Mouse (Mus musculus) urinary bladder, postnatal 36 days (tissue): ENCODE measurements around the gene Upk1b.
A peak's percentile ranks its signal among the peaks of the same experiment; 100 is the strongest.

Source experiments
- DNase-seq, 2 experiments: peaks; one replicate each; pipeline ENCODE4 v3.0.0; 2022; ENCODE audit warnings: low spot score in 2 of 2, mixed read lengths in 1 of 2

The Upk1b gene

DNA sequence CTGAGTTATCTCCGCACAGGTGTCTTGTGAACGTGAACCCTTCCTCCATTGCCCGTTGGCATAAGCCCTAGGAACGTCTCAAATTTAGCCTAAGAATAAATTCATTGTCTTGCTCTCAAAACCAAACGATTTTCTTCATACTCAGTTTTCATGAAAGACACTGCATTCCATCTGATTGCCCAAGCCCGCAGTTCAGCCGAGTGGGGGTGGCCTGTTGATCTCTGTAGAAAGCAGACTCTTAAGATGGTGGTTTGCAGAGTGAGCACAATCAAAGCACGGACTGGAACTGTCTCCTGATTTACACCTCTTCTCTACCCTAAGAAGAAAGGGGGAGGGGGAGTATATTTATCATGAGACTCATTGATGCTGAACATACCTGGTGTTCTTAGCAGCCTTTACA is 37.7 kb downstream of the Upk1b start:
- DNase-seq, result no peak

DNA sequence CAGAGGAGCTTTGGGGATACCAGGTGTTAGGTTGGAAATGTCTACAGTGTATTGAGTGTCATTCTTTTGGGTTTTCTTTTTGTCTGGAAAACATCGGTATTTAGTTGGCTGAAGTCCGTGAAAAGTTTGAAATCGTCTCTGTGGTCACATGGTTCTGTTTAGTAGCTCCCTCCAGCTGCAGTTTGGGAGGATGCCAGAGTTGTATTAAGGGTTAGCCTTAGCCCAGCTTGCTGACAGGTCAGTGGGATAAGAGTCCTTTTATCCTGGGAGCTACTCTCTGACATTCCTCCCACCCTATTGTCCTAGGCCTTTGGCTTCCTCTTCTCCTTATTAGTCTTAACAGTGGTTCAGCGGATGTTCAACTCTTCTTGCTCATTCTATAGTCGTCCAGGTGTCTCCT is 38.2 kb downstream of the Upk1b start:
- DNase-seq, result no peak

DNA sequence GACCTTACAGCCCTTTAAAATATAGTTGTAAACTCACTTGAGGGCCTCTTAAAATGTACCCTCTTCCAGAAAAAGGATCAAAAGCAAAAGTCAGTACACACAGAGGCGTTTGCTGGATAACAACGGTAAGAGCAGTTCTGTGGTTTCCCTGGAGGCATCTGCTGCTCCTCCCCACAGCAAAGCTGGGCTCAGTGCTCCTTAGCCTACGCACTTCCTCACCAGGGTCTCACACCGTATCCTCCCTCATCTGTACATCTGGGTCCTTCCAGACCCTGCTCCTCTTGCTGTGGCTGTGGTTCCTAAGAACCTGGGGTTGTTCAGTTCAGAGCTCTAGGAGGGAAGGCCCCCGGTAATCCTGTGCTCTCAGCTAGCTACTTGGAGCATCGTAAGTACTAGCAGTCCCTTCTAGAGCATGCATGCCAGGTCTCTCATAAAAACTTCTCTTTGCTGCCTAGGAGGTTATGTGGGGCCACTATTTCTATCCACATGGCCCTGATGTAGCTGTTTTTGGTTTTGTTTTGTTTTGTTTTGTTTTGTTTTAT is 39.2 kb downstream of the Upk1b start:
- DNase-seq, result no peak

DNA sequence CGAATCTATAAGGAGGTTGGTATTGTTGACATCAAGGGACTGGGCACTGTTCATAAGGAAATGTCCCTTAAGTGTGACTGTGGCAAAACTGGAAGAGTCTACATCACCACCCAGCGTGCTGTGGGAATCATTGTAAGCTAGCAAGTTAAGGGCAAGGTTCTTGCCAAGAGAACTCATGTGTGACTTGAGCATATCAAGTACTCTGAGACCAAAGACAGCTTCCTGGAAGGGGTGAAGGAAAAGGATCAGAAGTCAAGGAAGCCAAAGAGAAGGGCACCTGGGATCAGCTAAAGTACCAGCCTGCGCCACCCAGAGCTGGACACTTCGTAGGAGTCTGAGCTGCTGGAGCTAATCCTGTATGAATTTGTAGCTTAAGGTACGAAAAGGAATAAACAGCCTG is 39.9 kb downstream of the Upk1b start:
- no peak for DNase-seq

DNA sequence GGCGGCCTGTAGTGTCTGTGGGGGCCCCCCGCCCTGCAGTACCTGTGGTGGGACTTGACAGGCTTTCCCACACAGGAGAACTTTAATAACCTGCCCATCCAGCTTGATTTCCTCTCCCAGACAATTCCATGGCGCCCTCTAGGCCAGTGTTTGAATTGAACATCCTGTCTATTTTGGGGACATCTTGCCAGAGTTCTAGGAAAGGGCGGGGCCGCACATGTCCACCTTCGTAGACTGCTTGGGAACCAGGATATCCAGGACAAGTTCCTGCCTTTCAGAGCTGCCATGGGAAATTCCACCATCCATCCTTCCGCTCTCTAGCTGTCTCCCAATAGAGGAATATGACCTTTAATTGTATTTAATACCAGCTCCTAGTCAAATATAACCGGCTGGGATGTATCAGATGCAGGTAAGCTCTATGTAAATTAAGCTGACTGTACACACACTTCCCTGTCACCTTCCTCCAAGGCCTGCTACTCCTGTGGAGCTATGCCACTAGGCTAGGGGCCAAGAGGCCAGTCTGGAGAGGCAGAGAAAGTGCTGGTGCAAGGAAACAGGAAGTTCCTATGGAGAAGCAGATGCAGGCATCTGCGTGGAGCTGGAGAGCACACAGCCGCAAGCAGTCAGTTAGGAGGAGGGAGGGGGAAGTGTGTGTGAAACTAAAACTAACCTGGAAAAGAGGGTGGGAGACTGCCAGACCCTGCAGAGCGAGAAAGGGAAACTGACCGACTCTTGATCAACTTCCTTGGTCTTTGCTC is 41.8 kb downstream of the Upk1b start:
- no peak for DNase-seq

DNA sequence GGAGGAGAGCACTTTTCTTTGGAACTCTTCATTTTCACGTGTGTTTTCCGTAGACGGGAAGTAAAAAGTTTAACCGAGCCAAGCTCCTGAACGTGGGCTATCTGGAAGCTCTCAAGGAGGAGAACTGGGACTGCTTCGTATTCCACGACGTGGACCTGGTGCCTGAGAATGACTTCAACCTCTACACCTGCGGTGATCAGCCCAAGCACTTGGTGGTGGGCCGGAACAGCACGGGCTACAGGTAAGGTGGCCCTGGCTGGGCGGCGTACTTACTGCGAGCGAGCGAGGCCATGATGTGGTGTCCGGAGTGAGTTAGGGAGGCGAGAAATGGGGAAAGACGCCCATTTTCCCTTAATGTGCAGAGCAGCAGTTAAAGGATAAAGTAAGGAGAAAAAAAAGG is 42.5 kb downstream of the Upk1b start:
- no peak for DNase-seq

DNA sequence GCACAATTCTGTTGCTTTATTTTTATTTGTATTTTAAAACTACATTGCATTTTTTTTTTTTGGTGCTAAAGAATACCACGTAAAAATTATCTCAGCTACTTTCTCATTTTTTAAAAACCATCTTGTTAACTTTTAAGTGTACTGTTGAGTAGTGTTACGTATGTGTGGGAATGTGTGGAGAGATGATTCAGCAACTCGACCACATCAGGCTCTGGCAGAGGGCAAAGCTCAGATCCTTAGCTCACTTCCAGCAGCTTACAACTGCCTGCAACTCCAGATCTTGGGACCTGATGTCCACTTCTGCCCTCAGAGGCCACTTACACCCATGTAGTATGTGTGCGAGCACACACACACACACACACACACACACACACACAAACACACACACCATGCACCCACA is 43.6 kb downstream of the Upk1b start:
- DNase-seq, result no peak

DNA sequence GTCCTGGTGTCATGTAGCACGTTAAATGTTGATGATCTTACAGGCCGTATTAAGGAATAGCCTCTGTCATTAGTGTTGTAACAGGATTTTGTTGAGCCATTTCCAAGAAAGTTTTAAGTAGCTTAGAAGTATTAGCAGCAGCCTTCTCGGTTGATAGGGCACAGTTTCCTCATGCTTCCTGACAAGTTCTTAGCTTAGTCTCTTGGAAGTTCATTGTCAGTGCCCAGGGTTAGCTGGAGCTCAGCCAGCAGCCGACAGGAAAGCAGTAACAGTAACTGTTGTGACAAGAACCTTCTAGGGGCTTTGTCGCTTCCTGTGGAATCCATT is 44.0 kb downstream of the Upk1b start:
- DNase-seq, result no peak

DNA sequence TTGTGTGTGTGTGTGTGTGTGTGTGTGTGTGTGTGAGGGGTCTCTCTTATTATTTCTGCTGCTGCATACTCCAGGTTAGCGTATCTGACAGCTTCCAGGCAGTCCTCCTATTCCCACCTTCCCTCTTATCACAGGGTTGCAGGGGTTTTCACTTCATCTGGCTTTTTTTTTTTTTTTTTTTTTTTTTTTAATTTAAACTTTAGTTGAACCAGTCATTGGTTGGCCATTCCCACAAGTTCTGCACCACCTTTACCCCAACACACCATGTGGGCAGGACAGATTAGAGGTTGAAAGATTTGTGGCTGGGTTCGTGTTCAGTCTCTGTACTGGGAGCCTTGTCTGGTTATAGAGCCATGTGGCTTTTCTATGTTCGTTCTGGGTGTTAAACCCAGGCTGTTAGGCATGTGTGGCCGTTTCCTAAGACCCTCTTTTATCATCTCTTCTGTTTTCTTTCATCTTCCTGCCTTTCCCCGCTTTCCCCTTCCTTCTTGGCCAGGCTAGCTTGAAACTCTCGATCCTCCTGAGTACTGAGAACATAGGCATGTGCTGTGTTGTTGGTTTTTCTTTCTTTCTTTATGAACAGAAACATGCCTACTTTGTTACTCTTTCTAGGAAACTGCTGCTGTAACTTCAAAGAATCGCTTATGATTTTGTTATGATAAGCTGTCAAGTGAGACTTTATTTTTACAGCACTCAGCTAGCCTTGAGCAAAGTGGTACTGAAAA is 44.5 kb downstream of the Upk1b start:
- no peak for DNase-seq

DNA sequence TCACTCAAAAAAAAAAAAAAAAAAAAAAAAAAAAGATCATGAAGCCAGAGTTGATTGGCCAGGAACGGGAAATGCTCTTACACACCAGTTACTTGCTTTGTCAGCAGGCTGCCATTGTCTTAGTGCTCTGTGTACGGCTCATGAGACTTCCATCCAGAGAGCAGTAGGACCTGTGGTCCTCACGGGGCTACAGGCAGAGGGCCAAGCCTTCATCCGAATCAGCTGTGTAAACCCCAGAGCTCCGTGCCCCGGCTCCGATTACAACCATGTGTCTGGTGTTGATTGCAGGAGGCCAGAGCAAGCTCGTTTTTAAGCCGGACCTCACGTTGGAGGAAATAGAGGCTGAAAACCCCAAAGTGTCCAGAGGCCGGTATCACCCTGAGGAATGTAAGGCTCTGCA is 46.5 kb downstream of the Upk1b start:
- no peak for DNase-seq

DNA sequence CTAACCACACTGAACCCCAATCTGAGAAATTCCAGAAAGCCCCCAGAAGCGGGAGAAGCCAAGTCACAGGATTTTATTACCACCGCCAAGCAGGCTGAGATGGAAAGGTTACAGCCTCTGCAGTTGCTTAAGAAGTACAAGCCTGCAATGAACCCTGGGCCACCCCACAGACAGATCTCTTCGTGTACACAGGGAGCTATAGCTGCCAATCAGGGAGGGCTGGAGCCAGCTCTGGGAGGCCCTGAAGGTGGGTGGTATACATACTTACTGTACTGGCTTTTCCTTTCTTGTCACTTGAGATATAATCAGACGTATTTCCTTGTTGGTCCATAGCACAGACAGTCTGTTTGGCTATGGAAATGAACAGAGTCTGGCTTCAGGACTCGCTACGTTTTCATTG is 49.3 kb downstream of the Upk1b start:
- DNase-seq, result no peak

DNA sequence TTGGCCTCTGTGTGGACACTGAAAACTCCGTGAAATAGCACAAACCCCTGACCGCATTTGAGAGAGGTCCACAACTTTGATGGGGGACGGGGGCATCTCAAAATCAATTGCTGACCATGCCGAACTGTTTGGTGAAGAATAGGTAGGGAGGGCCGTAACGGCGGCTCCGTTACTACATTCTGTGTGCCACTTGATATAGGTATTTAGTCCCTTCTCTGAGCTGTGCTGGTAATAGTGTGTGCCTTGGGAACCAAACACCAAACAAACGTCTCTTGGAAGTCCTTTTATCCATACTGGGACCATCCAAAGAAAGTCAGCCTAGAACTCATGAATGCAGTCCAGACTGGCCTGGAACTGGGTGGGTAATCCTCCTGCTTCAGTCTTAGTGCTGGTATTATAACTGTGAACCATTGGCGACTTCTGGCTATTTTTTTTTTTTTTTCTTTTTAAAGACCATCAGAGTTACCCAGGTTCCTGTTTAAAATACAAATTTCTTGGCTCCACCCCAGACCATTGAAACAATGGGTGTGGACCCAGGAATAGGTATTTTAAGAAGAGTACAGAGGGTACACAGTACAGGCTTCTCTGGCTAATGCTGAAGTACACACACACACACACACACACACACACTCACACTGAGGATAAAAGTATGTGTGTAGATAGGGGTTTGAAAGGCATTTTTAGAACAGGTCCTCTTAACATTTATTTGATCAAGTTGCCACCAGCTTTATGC is 56.0 kb downstream of the Upk1b start:
- DNase-seq, result no peak

DNA sequence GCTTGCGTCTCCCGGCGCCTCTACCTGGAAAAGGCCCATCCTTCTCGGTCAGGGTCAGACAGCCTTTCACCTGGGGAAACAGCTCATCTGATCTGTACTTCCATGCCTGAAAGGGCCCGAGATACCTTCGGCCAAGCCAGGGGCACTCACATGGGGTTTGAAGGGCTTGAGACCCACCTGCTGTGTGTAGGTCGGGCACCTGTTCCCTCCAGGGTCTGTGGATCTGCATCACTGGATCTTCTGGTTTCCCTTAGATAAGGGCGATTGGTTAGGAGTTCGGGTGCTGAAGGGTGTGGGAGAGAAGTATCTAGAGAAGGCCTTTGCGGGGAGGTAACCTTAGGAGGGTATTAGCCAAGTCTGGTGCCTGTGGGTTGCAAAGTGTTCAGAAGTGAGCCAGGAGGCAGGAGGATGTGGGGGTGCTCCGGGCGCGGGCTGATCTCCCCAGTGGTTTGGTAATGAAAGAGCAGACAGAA is 57.4 kb downstream of the Upk1b start:
- no peak for DNase-seq

DNA sequence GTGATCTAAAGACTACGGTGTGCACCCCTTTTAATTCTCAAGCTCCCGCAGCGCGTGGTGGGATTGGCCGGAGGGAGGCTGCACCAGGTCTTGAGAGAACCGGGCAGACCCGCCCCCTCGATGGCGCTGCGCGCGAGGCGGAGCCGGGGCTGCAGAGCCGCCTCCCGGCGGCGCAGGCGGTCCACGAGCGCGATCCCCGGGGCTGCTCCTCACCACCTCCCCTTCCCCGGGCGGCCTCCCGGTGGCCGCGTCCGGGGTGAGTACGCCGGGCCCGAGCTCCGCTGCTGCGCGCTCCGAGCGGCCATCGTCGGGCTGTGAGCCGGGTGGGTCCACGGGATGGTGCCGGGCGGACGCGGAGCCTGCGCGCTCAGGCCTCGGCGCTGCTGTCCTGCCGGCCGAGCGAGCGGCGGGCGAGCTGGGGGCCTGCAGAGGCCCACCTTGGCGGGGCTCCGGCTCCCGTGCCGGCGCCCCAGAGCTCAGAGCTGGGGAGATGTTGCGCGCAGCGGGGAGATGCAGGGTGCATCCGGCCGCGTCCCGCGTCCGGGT is 57.9 kb downstream of the Upk1b start, which contains the start of gene B4galt4:
Gene B4galt4 (plus strand): TSS at position 152 of the 546 bp plus-strand sequence.
- peak; percentile 70 to 79 for DNase-seq

DNA sequence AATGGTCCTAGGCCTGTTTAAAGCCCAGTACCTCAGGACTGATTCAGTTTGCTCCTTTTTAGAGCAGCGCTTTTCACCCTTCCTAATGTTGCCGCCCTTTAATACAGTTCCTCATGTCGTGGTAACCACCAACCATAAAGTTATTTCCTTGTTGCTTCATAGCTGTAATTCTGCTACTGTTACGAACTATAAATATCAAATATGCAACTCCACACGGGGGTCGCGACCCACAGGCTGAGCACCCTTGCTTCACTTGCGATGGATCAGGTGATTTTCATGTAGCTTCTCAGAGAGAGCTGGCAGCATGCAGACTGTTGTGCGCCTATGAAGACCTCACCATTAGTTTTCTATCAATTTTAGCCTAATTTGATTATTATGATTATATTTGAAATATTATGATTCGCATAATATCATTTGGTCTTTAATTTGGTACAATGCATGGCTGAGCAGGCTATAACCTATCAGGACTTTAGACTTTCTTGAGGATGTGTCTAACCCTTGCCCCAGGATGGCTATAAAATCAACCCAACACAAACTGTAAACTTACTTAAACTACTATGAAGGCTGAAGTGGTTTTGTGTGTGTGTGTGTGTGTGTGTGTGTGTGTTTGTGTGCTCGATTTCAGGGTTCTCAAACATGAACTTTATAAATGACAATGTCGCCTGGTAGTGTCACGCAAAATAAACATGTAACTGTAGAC is 58.8 kb downstream of the Upk1b start:
- no peak for DNase-seq

DNA sequence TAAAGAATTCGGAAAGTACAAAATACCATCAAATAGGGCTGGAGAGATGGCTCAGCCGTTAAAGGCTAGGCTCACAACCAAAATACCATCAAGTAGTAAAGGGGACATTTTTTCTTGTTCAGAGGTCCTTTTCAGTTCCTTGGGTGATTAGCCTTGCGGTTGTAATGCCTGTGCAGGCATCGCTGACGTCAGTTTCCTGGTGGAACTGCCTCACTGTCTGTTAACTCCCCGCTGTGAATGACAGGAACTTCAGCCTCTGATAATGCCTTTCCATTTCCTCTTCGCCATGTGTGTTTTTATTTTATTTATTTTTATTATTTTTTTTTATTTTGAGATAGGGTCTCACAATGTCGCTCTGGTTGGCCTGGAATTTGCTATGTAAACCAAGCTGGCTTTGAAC is 69.2 kb downstream of the Upk1b start:
- DNase-seq, result no peak

DNA sequence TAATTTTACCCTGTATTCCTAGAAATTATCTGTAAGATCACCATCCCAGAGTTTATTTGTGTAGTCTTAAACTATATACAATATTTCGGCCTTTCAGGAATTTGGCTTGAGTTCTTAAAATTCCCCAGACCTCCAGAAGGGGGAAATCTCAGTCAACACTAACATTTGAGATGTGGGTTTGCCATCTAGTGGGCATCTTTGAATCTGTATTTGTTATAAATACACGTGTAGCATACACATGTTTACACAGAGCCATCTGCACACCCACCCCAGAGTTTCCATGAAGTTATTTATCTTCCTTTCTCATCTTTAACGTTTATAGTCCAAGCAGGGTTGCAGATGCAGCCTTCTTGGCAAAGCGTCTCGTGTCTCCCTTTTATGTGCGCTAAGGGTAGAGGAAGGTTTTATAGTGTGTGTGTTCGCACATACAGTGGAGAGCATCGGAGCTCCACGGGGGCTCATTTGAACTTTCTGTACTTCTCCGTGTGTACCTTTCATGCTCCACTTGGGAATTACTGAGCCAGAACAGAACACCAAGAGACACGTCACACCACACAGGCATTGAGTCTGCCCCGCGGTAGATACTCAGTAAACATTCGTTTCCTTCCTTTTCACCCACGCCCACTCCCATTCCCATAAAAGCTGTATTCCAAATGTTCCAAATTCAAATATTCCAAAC is 70.4 kb downstream of the Upk1b start:
- no peak for DNase-seq

DNA sequence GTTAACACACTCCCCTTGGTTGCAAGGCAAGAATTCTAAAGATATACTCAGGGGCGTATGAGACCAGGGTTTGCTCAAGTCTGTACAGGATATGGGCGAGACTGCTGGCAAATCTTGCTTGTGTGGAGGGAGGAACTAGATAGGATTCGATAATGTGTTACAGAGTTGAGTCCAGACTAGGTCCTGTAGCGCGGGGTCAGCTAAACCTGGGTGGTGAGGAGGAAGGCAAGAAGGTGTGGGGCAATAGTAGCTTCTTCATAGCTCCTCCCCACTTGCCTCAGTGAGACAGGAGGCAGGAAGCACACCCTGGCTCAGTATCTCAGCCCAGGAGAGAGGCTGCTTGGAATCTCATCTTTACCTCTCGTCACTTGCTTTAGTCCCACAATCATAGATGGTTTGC is 71.0 kb downstream of the Upk1b start:
- no peak for DNase-seq

DNA sequence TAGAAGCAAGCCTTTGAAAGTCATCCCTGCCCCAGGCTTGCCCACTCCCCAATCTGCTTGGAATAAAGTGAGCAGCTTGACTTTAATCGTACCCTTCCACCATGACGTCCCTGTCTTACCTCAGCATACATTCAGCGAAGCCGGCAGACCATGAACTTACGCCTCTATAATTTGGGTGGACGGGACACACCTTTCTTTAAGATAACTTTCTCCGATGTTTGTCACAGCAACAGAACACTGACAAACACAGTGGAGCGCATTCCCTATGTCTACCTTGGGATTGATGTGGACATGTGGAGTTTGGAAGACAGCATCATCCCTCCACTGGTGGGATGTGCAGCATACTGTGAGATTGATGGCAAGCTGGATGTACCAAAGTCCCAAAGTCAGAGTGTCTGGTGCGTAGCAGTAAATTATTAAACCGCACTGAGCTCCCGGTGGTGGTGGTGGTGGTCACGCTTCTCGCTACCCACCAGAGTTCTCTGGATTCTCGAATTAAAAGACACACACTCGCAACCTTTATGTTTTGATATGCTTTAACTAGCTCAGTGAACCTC is 71.5 kb downstream of the Upk1b start:
- no peak for DNase-seq

DNA sequence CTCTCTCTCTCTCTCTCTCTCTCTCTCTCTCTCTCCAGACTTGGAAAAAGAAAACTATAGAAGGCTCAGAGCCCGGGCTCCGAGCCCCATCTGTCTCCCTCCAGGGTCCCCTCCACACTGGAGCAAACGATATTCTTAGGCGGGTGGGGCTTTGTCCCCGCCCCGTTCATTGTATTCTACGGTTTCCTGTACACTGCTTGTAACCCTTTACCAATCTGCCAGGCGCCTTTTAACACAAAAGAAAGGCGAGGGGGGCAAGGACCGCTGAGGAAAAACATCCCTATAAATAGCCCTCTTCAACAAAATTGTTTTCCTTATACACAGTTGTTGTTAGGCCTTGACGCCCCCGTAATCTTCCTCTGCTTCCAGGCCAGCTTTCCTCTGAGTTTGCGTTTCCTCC is 75.2 kb downstream of the Upk1b start:
- no peak for DNase-seq

DNA sequence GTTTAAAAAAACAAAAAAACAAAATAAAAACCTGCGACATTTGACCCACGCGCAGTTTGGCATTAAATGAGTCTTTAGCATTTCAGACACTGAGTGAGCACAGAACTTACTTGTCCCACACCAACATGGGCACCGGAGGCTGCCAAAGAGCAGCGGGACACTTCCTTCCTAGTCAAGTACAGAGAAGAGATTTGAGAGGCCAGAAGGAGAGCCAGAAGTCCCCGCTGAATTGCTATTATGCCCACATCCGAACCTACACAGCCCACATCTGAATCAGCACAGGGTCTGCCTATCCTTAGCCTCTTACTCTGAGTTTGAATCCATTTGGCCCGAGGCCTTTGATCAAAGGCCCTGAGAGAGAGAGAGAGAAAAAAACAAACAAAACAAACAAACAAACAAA is 75.9 kb downstream of the Upk1b start:
- no peak for DNase-seq
